Mouse (Mus musculus) liver, embryonic 14.5 days (tissue): ENCODE results near the gene Rps9. TPM values are rescaled to one million over a fixed set of nuclear protein-coding genes. Genes with fewer than 3 reads are reported as not detected.

ENCODE experiments used
- ATAC-seq: fragments of 200-750 bp; cut with Nextera tagmentation; 2 replicates; pipeline ENCODE4 v1.8.0; 2017; ENCODE audit warnings: moderate number of reproducible peaks, mild to moderate bottlenecking, moderate library complexity; ENCODE audit not compliant: insufficient read depth
- DNase-seq, 3 experiments: peaks; one replicate each; pipeline ENCODE4 v3.0.0-alpha.2; 2012 to 2013; ENCODE audit warnings: low read depth in 3 of 3, low spot score in 3 of 3
- H3K27ac ChIP-seq: fragments of 300-500 bp; sonication (generic); 2 replicates; pipeline ENCODE4 v1.5.1; 2014; ENCODE audit warnings: moderate library complexity, mild to moderate bottlenecking, control low read depth, inconsistent platforms
- H3K27me3 ChIP-seq: fragments of 300-500 bp; sonication (generic); 2 replicates; pipeline ENCODE4 v1.6.1; 2014; ENCODE audit warnings: mild to moderate bottlenecking, low read length, moderate library complexity; ENCODE audit not compliant: control insufficient read depth, insufficient read depth
- H3K36me3 ChIP-seq: fragments of 300-500 bp; sonication (generic); replicated peaks from 2 replicates; pipeline ENCODE4 v1.6.1; 2014; ENCODE audit warnings: low read depth; ENCODE audit not compliant: control insufficient read depth, insufficient read depth
- H3K4me1 ChIP-seq, 2 experiments: fragments of 200-500 bp in 1 of 2; fragments of 300-500 bp in 1 of 2; sonication (generic) in 1 of 2; replicated peaks; 2 replicates each; pipeline ENCODE4 v1.6.1; 2012 to 2014; ENCODE audit warnings: antibody characterized with exemption in 1 of 2, inconsistent platforms in 1 of 2, low read length in 1 of 2; ENCODE audit not compliant: control insufficient read depth in 2 of 2, insufficient read depth in 2 of 2
- H3K4me2 ChIP-seq: fragments of 300-500 bp; sonication (generic); 2 replicates; pipeline ENCODE4 v1.6.1; 2014; ENCODE audit warnings: low read depth, mild to moderate bottlenecking, control low read depth, moderate library complexity
- H3K4me3 ChIP-seq, 2 experiments: fragments of 200-500 bp in 1 of 2; fragments of 300-500 bp in 1 of 2; sonication (generic) in 1 of 2; 2 replicates each; pipeline ENCODE4 v1.5.1; 2012 to 2014; ENCODE audit warnings: low read depth in 2 of 2, low read length in 2 of 2, mild to moderate bottlenecking in 2 of 2, control low read depth in 1 of 2, inconsistent platforms in 1 of 2, moderate library complexity in 1 of 2; ENCODE audit not compliant: insufficient read depth in 1 of 2
- H3K9ac ChIP-seq: fragments of 300-500 bp; sonication (generic); replicated peaks from 2 replicates; pipeline ENCODE4 v1.6.1; 2014; ENCODE audit warnings: mild to moderate bottlenecking, control low read depth, moderate library complexity
- H3K9me3 ChIP-seq: fragments of 300-500 bp; sonication (generic); 2 replicates; pipeline ENCODE4 v1.6.1; 2016; ENCODE audit warnings: low read length, mixed read lengths; ENCODE audit not compliant: control insufficient read depth
- CTCF ChIP-seq: IDR thresholded peaks from 2 replicates; pipeline ENCODE4 v1.5.1; 2016; ENCODE audit warnings: antibody characterized with exemption, low read depth, control low read depth
- EP300 ChIP-seq: IDR thresholded peaks from 2 replicates; pipeline ENCODE4 v1.6.1; 2016; ENCODE audit warnings: antibody characterized with exemption, low read depth
- WGBS: fragments of 180-500 bp; shearing (Covaris S2); extraction: QIAGEN DNeasy Blood & Tissue Kit; methylation state at CpG from one replicate; pipeline ENCODE4 v1.1.7; 2014; ENCODE audit not compliant: insufficient replicate concordance; 5-methylcytosine and 5-hydroxymethylcytosine counted together
- polyA plus RNA-seq, 2 experiments: library from polyadenylated mRNA; depleted of rRNA in 1 of 2; stranded (reverse) in 1 of 2; unstranded in 1 of 2; fragments of >200 nt; fragmentation: Nextera tagmentation in 1 of 2; extraction: Ambion mirVana in 1 of 2; gene quantifications; 2 replicates each; pipeline versions ENCODE4 v1.2.1 to v1.2.3; 2012 to 2014

Rps9 gene
- polyA plus RNA-seq, 2 experiments, result 960 to 1,914 TPM

DNA sequence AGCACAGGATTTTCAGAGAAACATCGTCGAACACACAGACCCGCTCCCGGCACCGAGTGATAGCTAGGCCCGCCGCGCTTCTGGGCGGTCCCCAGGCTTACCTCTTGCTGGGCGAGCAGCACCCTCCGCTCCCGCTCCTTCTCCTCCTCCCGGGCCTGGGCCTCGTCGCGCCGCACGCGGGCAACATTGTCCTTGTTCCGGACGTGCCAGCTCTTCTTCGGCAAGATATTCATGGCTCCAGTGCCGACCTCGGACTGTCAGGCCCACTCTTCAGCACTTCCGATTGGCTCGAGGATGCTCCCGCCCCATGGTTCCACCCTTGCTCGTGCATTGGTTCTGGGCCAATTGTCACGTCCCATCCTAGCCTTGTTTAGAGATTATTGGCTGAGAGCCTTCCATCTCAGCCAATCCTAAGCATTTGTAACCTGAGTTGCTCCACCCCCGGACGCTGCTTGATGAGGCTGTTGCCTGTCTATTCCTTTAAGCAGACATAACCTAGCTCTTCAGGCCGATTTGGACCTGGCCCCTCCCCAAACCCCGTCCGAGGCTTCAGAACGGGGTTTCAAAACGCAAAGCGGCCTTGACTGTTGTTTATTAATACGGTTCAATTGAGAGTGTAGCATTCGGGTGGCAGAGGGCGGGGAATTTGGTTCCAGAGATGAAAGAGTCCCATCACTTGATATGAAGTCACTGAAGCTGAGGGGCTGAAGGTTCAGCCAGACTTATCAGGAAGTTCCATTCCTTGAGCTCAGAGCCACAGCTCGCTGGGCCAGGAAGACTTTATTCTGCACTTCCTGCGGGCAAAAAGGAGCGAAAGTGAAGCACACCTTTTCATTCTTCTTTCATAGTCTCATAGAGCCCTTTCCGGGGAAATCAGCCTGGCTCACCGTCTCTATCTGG is 38.3 kb upstream of the Rps9 start, which contains the start of gene Leng1:
Gene Leng1 (minus strand): TSS at position 626 of the 900 bp plus-strand sequence.
- DNase-seq (peak; percentile 97 to 98 (median 98)), ATAC-seq (peak; percentile 98)
- TF ChIP-seq CTCF, result no peak
- TF ChIP-seq EP300, result 0 out of 2 replicates have a peak, but pooled peaks have one; percentile 27
- Histone ChIP-seq H3K36me3 (peaks cover 23% of the 10 kb centered on the region), H3K27me3 (no peaks in the 10 kb centered on the region), H3K4me3 (peak within 1 kb of the TSS; percentile 78 to 79), H3K9ac (peak within 1 kb of the TSS; percentile 77), H3K9me3 (no peaks in the 10 kb centered on the region), H3K4me1 (peaks cover 20 to 22% of the 10 kb centered on the region in 2 experiments), H3K27ac (peak within 1 kb of the TSS; percentile 79), H3K4me2 (peak within 1 kb of the TSS; percentile 96)
- 2% methylated on average over 45 of the region's 45 CpGs for WGBS

DNA sequence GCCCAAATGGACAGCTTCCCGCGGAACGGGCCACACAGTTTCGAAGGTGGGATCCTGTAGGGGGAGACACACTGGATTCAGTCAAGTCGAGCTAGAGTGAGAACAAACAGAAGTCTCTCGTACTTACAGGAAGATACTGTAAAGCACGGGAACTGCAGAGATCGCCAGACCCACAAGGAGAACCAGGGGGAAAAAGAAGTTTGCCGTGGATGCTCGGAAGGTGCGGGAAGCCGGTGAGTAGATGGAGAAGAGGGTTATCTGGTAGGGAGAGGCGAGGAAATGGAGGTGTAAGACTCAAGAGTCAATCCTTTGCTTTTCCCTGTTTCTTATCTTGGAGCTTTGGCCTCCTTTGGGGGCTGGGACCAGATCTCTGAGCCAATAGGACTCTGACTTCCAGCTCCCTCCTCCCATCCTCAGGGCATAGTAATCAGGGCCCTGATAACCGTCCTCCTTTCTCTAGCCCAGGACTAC is 36.8 kb upstream of the Rps9 start:
- 22% methylated on average over 14 of the region's 14 CpGs for WGBS
- Histone ChIP-seq H3K9ac (peak overlapping the region; percentile 64), H3K9me3 (no peaks in the 10 kb centered on the region), H3K4me2 (peak overlapping the region; percentile 96), H3K4me1 (peaks cover 20 to 22% of the 10 kb centered on the region in 2 experiments), H3K27me3 (no peaks in the 10 kb centered on the region), H3K4me3 (peak overlapping the region; percentile 67 to 79), H3K27ac (peak overlapping the region; percentile 78), H3K36me3 (peaks cover 10% of the 10 kb centered on the region)
- DNase-seq (peak; percentile 24 to 68 (median 46)), ATAC-seq (peak; percentile 25)
- TF ChIP-seq EP300 (no peak), CTCF (peak; percentile 43)

DNA sequence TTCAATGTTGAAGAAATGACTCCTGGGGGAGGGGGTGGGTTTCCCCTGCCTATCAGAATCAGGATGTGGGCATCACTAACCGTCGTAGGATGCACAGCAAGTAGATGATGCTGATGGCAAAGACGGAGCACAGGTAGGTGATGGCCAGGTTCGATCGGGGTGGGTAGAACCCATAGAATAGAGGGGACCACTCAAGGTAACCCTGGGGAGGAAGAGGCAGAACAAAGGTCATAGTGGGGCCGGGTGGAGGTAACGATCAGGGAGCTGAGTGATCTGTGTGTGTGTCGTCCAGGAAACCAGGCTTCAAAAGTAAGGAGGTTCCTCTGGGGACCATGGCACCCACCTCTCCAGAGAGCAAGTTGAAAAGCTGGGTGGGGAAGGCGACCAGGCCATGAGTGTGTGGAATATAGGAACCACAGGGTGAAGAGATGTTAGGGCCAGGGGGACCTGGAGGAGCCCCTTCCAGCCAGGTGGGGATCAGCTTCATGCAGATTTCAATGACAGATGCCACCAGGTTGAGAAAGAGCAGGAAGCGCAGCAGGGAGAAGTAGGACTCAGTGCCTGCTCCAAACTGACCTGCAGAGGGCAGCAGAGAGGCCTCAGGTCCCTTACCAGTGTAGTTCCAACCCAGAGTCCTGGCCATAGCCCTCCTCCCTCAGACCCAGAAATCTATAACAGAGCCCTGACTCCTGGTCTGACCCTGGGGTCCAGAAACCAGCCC is 29.1 kb upstream of the Rps9 start:
- Histone ChIP-seq H3K4me2 (no peak overlapping the region), H3K9me3 (no peaks in the 10 kb centered on the region), H3K9ac (no peak overlapping the region), H3K27me3 (no peaks in the 10 kb centered on the region), H3K4me1 (no peaks in the 10 kb centered on the region), H3K36me3 (no peaks in the 10 kb centered on the region), H3K27ac (no peak overlapping the region), H3K4me3 (no peak overlapping the region)
- WGBS, result 46% methylated on average over 10 of the region's 10 CpGs
- DNase-seq, result peak; percentile 56 to 59 (median 57)
- ATAC-seq, result peak; percentile 80
- TF ChIP-seq CTCF (peak; percentile 98), EP300 (no peak)

DNA sequence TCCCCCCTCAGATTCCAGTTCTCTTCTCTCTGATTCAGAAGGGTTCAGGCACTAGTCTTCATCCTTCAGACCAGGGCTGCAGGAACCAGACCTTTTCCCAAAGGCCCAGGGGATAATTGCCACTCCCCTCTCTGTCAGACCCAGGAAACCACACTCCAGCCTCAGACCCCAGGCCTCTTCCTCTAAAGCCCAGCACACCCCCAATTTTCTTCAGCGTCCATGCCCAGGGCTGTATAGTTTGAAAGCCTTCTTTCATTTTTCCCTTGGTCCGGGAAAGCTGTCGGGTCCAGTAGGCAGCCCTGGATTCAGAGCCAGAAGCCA is 28.6 kb upstream of the Rps9 start:
- ATAC-seq (no peak), DNase-seq (no peak)
- Histone ChIP-seq H3K4me1 (no peaks in the 10 kb centered on the region), H3K9me3 (no peaks in the 10 kb centered on the region), H3K4me2 (no peak overlapping the region), H3K4me3 (no peak overlapping the region), H3K9ac (no peak overlapping the region), H3K27me3 (no peaks in the 10 kb centered on the region), H3K27ac (no peak overlapping the region), H3K36me3 (no peaks in the 10 kb centered on the region)
- no peak for TF ChIP-seq CTCF
- no peak for TF ChIP-seq EP300
- WGBS, result 57% methylated on average over 3 of the region's 3 CpGs

DNA sequence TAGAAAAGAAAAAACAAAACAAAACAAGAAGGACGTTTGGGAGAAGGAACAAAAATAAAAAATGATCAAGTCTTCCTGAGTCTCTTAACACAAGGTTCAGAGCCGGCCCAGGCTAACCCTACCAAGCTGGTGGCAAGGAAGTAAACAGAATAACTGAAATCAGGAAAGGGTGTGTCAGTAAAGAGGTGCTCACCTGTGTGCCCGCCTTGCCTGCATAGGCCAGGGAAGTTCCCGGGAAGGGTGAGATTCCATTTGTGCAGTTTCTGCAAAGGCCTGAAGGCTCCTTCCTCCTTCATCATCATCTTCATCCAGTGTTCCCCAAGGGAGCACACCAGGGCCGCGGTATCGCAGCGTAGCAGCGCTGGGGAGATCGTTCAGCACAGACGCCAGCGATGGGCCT is 27.4 kb upstream of the Rps9 start:
- H3K4me3 ChIP-seq, result no peak overlapping the region
- no peaks in the 10 kb centered on the region for H3K36me3 ChIP-seq
- no peaks in the 10 kb centered on the region for H3K9me3 ChIP-seq
- no peak overlapping the region for H3K4me2 ChIP-seq
- no peak overlapping the region for H3K9ac ChIP-seq
- H3K27me3 ChIP-seq, result no peaks in the 10 kb centered on the region
- TF ChIP-seq EP300 (no peak), CTCF (no peak)
- WGBS, result 81% methylated on average over 12 of the region's 12 CpGs
- no peak overlapping the region for H3K27ac ChIP-seq
- no peaks in the 10 kb centered on the region for H3K4me1 ChIP-seq
- DNase-seq (no peak), ATAC-seq (no peak)
